Mouse (Mus musculus) heart, adult 9 months (tissue): ENCODE measurements at regions not wholly inside any gene's neighbourhood (a gene's known extent, or its start where the extent isn't known, plus 50 kb on each side); places are given as distances from the start of the nearest gene placed in this dataset.

Source experiments
- DNase-seq, 2 experiments: peaks; one replicate each; pipeline ENCODE4 v3.0.0; 2022; ENCODE audit warnings: low spot score in 2 of 2

DNA sequence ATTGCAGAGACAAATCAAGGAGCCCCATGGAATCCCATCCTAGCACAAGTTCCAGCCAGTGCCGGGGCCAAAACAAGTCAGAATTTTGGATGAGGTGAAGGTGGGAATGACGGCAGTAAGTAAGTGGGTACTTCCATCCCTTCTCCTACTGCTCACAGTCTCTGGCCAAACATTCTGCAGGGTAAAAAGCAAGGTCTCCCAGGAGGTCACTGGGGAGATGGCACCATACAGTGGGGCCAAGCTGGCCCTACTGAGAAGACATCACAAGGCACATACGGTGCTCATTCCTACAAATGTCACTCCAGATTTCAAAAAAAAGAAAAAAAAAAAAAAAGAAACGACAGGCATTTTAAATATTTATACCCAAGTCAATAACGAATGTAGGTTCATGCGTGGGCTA is 129.6 kb downstream of the Ddx11 start:
- no peak for DNase-seq

DNA sequence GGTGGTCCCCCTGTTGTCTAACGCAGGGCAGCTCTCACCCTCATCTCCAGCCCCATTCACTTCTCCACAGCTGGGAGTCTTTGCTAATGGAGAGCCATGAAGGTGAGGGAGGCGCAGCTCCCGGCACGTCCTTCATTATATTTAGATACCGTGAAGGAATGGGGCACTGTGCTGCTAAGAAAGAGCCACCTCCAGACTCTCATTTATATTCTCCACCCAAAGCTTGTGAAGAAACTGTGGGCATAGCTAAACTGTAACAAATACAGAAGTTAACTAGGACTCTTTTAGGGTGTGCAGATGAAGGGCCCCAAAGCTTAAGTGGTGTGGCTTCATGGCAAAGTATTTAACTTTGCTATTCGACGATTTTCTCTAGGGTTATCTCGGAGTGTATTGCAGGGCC is 136.4 kb downstream of the Ddx11 start:
- no peak for DNase-seq

DNA sequence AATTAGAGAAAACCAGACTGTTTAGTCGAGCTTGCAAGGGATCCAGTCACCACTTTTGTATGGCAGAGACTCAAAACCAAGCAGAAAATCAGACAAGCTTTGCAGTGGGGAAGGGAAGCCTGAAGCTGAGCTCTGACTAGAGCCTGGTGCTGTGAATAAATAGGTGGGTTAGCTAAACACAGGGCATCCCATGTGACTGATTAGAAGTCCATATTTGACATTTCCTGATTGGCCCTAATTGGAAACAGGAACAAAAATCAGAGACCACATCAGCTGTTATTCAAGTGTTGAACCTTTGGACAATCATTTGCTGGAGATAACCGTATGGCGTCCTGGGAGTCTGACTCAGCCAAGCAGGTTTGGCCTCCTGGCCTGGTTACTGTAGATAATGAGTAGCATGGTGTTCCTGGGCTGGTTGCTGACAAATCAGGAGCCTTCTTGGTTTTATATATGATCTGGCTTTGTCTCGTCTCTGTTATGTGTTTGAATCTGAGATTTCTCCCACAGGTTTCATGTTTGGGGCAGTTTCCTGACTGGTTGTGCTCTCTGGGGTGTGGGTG is 139.4 kb downstream of the Ddx11 start:
- no peak for DNase-seq

- no peak for DNase-seq
Measured at GRCm38 (mm10) chr17:66263405-66263804, 140.1 kb downstream of the Ddx11 start.

DNA sequence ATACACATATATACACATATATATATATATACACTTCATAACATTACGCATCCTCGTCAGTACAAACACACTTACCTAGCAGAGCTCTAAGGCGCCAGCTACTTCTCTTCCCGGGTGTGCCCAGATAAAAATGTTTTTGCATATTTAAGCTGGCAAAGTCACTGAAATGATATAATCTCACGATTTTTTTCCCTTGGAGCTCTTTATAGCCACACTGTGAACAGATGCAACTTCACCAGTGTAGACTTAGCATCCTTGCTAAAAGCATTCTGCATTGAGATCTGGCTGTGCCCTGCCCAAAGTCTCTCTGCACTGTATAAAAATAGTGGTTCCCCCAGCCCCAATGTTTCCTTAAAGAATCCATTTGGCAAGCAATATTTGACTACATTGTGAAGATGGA is 143.5 kb downstream of the Ddx11 start:
- no peak for DNase-seq

DNA sequence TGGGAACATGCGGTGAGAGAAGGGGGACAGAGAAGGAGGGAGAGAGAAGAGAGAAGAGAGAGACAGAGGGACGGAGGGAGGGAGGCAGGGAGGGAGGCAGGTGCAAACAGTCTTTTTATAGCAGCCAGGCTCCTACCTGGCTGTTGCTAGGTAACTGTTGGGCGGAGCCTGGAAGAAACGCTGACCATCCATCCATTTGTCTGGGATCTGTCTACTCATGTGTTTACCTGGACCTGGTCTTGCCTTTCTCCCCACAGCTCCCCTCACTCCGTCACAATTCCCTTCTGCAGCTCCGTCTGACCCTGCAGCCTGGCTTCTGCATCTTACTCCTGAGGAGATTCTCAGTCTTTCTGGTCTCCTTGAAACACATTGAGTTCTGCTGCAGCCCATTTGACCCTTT is 144.5 kb downstream of the Ddx11 start:
- DNase-seq: no peak

- DNase-seq: no peak
Measured at GRCm38 (mm10) chr17:66269567-66269966, 146.2 kb downstream of the Ddx11 start.

GRCm38 (mm10) chr17:66271906-66272305 is 148.6 kb downstream of the Ddx11 start:
- DNase-seq: no peak

DNA sequence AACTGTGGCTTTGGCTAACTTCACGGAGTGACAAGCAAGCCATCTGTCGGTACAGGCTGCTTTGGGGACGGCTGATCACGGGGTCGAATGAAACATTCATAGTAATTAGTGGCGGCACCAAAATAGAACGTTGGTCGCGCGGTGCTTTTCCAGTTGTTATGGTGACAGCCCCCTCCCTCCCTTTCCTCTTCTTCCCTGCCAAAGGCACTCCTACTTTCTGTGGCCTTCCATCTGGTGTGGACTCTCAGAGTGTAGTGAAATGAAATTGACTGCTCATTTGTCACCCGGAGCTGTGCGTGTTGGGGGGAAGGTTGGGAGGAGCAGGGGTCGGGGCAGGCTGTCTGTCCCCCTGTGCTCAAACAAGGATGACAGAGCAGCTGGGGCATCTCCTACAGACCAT is 153.5 kb downstream of the Ddx11 start:
- peak; percentile 22 to 51 for DNase-seq

- DNase-seq: no peak
Measured at GRCm38 (mm10) chr17:66278037-66278436, 154.7 kb downstream of the Ddx11 start.

- DNase-seq: no peak
Measured at GRCm38 (mm10) chr17:66285295-66285694, 162.0 kb downstream of the Ddx11 start.
